Mouse (Mus musculus) 3T3-L1 (cell line): ENCODE measurements around the gene Rad51ap1.

Source experiments
- DNase-seq: peaks from one replicate; pipeline ENCODE4 v3.0.0-alpha.2; 2015; ENCODE audit warnings: low read depth, low spot score

Gene Rad51ap1

GRCm38 (mm10) chr6:126939487-126940171 lies at the start of gene Rad51ap1, which contains the start of gene D6Wsu163e:
Rad51ap1 (minus strand) TSS chr6:126939587.
D6Wsu163e (plus strand) TSS chr6:126939962.
- DNase-seq, result peak; percentile 96

DNA sequence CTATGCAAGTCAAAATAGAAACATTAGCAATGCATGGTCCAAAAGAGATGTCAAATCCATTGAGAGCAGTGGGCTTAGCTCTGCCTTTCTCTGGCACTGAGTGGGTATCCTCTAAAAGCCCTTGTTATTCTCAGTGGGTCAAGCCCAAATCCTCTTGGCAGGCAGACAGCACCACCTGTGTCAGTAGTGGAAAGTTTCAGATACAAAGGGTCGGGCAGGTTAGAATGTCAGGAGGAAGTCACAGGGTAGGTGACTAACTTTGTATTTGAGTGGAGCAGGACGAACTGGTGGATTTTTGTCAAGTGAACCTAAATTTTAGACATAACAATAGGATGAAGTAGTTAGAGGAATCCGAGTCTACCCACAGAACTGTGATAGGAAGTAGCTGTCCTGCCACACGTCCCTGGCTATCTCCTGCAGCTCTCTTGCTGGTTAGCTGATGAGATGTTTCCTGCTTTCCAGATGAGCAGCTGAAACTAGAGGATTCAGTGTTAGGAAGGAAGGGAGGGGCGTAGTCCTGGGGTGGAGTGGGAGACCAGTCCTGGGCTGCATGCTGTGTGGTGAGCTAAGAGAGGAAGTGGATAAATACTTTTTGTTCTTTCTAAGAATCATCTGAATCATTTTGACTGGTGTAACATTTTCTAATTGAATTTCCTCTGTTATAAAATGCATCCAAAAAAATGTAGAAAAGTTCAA lies 42.3 kb upstream of the Rad51ap1 start:
- no peak for DNase-seq

GRCm38 (mm10) chr6:126966241-126967026 lies 27.0 kb upstream of the Rad51ap1 start:
- DNase-seq, result peak; percentile 69

- DNase-seq, result no peak
Observed at GRCm38 (mm10) chr6:126963426-126963825, 24.0 kb upstream of the Rad51ap1 start.

DNA sequence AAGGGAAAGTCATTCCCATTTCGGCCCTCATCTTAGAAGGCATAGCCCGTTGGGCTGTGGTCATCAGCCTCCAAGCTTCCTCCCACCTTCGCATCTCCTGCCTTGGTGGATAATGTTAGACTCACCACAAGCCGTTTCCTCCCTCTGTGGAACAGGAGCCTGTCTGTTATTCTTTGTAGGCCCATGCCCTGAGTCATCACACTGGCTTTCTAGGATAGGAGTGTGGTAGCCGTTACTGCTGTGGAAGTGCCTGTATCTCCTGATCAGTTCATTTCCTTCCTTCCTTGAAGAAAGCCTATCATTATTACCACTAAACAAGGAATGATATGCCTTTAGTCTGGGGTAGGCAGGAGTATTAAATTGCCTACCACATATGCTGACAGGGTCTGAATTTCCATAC lies 23.3 kb upstream of the Rad51ap1 start:
- DNase-seq, result no peak

- DNase-seq, result no peak
Observed at GRCm38 (mm10) chr6:126961371-126962018, 22.1 kb upstream of the Rad51ap1 start.

DNA sequence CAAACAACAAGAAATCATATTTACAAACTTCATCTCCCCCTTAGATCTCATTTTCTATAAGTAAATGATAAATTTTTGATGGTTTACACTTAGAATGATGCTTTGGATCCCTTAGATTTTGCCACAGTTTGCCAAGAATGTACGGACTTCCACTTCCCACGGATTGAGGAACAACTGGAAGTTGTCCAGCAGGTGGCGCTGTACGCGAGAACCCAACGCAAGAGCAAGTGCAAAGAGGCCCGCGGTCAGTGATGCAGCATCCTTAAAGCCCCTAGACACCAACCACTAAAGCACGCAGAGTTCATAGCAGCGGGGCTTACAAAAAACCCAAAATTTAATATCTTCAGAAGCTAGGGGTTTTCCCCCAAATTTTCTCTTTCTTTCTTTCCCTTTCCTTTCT lies 16.3 kb upstream of the Rad51ap1 start:
- peak; percentile 92 for DNase-seq

- peak; percentile 72 for DNase-seq
Observed at GRCm38 (mm10) chr6:126948336-126948735, 8.9 kb upstream of the Rad51ap1 start.

DNA sequence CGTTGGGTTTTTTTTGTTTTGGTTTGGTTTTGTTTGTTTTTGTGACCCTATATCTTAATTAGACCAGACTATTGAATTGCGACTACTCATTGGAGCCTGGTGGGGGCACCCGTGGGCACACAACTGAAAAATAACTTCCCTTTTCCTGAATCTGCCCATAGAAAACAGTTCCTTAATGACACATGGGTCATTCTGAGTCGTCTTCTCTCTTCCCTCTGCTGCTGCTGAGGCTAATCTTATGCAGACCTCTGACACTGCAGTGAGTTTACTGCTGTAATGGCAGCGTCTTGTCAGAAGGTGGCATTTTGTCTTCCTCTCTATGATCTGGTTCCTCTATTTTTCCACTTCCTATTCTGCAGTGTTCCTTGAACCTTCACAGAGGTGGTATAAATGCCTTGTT lies 1.1 kb upstream of the Rad51ap1 start:
- DNase-seq, result peak; percentile 79

DNA sequence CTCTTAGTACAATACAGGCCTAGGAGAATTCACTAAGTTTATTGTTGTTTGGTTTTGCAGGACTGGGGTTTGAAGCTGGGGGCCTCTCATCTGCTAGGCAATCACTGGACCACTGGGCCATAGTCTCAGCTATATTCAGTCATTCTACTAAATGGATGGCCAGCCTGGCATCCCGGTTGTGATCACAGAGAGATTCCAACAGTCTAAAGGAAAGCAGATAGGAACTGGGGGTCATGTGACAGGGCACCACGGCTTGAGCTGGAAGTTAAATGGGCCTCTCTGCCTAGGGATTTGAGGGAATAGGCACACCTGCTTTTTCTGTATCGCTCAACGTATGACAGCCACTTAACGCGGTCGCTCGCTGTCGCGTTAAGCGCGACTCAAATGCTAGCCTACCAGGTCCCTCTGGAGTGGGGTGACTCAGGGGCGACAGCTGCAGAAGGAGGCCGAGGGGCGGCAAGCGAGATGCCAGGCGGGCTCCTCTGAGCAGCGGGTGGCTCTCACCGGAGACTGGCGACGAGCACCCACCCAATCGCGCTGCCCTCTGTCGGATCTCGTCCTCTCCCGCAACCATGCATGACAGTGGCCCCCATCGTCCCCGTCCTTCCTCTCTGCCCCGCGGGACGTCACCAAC lies 417 bp downstream of the Rad51ap1 start:
- DNase-seq, result peak; percentile 47

DNA sequence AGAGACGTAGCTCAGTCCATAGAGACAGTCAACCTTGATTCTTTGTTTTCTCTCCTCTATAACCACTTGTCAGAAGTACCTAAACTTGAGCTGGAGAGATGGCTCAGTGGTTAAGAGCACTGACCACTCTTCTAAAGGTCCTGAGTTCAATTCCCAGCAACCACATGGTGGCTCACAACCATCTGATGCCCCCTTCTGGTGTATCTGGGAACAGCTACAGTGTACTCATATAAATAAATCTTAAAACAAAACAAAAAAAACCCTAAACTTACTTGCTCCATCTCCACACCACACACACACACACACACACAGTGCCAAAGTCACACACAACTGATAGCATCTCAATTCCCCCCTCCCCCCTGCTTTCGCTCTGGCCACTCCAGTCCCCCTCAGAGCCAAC lies 1.3 kb downstream of the Rad51ap1 start:
- DNase-seq, result peak; percentile 35

DNA sequence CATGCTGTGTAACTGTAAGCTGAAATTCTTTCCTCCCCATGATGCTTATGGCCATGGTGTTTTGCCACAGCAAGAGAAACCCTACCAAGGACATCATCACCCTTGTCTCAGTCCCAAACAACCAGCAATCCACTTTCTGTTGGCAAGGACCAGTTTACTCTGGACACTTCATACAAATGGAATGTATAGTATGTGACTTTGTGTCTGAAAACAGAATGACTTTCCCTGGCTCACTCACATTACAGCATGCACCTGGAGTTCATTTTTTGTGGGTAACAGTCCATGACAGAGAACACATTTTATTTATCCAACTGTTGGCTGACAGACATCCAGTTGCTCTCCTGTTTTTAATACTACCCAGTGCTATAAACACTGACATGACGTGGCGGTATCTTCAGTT lies 6.5 kb downstream of the Rad51ap1 start:
- peak; percentile 75 for DNase-seq

DNA sequence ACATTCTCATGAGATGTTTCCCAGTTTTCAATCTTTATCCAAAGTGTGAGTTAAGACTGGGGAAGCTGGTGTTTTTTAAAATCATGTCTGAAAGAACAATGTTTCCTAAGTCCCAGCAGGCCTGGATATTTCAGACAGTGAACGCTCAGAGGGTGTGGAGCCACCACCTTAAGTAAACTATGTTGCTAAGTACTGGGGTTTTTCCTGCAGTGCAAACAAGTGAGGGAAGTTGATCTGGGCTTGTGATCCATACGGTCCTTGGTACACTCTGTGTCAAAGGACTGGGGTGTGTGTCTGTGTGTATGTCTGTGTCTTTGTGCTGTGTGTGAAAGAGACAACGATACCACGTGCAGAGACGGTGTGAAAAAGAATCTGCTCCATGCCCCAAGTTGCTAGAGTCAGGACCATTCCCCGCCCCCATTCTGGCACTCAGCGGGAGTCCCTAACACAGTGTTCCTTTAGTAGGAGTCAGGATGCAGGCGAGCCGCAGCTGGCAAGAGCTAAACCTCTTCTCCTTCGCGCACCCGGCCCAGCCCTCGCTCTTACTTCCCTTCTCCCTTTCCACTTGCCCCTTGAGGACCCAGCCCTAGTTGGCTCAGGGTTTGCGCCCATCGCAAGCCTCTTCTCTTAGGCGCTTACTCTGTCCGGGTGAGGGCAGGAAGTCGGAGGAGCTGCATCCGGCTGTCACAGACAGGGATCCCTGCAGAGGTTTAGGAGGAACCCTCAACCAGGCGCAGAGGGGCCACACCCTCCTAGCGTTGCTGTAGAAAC lies 18.1 kb downstream of the Rad51ap1 start, which contains the start of gene Dyrk4:
Gene Dyrk4, minus strand, starts transcription at position 729 of the 771 bp plus-strand sequence.
- no peak for DNase-seq

DNA sequence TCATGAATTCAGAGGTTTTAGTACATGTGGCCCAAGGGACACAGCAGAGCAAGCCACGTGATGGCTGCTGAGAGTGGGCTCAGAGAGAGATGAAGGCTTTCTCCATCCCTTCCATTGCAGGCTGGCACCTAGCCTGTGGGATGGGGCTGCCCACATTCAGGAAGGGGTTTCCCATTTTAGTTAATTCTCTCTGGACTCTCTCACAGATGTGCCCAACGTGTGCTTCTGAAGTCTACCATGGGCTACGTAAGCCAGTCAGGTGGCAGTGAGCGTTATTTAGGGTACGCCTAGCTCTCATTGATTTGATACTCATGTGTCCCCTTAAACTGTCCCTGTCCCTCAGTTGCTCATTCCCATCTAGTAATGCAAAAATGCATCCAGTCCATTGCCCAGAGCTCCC lies 24.5 kb downstream of the Rad51ap1 start:
- no peak for DNase-seq

GRCm38 (mm10) chr6:126910727-126911126 lies 28.7 kb downstream of the Rad51ap1 start:
- DNase-seq, result no peak

DNA sequence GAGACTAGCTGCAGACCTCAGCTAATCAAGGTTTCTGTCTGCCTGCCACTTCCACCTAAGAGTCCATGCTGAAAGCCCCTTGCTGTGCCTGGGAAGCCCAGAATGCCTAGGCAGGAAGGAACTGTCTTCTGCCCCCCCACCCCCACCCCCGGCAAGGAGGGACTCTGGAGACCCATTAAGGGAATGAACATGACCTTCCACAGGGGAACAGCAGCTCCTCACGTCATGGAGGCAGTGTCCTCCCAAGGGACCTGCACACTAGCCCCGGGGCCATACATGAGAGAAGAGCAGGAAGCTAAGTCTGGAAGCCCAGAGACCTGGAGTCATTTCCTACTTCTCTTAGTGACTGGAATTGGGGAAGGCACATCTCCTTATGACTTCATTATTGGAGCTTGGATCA lies 31.5 kb downstream of the Rad51ap1 start:
- no peak for DNase-seq

- DNase-seq, result no peak
Observed at GRCm38 (mm10) chr6:126907378-126907777, 32.0 kb downstream of the Rad51ap1 start.

DNA sequence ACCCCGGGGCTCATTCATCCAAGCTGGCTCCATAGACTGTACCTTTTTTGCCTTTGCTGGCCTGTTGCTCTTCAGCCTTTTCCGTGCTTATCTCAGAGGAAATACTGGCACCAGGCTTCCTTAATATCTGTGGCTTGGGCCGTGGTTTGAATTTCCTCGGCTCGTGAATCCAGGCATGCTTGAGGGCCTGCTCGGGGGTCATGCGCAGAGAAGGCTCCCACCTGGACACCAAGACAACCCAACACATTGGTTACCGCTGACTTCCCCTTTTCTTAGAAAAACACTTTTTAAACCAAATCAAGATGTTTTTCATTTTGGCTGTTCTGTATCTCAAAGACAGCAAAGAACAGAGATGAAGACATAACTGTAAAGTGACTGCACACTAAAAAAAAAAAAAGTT lies 62.3 kb downstream of the Rad51ap1 start:
- no peak for DNase-seq
